Mouse (Mus musculus) CD4-positive, CD25-positive, alpha-beta regulatory T cell, adult 4 months (primary cell): ENCODE measurements around the gene Zfp62. TPM values are rescaled to one million over a fixed set of nuclear protein-coding genes. Genes with fewer than 3 reads are reported as not detected.

Source experiments
- ATAC-seq: one replicate; pipeline ENCODE4 v1.8.0; 2017
- polyA plus RNA-seq, 2 experiments: library from polyadenylated mRNA; unstranded; fragments of 100-300 nt; shearing (Covaris generic); gene quantifications; one replicate each; pipeline ENCODE4 v1.2.1; 2017

Gene Zfp62
- polyA plus RNA-seq, 2 experiments from 2014 or later, result 60.2 to 62.0 TPM

- ATAC-seq, result no peak
Measured at GRCm38 (mm10) chr11:49248974-49249700, 46.0 kb downstream of the Zfp62 start.

- ATAC-seq, result peak; percentile 56
Measured at GRCm38 (mm10) chr11:49249811-49250421, 46.8 kb downstream of the Zfp62 start.

- peak; percentile 16 for ATAC-seq
Measured at GRCm38 (mm10) chr11:49250422-49251379, 47.6 kb downstream of the Zfp62 start.

- ATAC-seq, result no peak
Measured at GRCm38 (mm10) chr11:49251380-49251761, 48.3 kb downstream of the Zfp62 start.

GRCm38 (mm10) chr11:49252048-49252447 lies 49.0 kb downstream of the Zfp62 start:
- no peak for ATAC-seq

- no peak for ATAC-seq
Measured at GRCm38 (mm10) chr11:49253035-49253434, 49.9 kb downstream of the Zfp62 start.

- ATAC-seq, result no peak
Measured at GRCm38 (mm10) chr11:49259296-49259695, 56.2 kb downstream of the Zfp62 start.

GRCm38 (mm10) chr11:49259829-49260228 lies 56.7 kb downstream of the Zfp62 start:
- ATAC-seq, result no peak

GRCm38 (mm10) chr11:49260598-49261312 lies 57.7 kb downstream of the Zfp62 start:
- ATAC-seq, result no peak

- ATAC-seq, result no peak
Measured at GRCm38 (mm10) chr11:49261313-49261855, 58.3 kb downstream of the Zfp62 start.

GRCm38 (mm10) chr11:49262286-49262685 lies 59.2 kb downstream of the Zfp62 start:
- ATAC-seq, result no peak

GRCm38 (mm10) chr11:49263149-49263548 lies 60.1 kb downstream of the Zfp62 start:
- ATAC-seq, result no peak

GRCm38 (mm10) chr11:49264081-49264480 lies 61.0 kb downstream of the Zfp62 start:
- no peak for ATAC-seq

GRCm38 (mm10) chr11:49264622-49265021 lies 61.5 kb downstream of the Zfp62 start:
- peak; percentile 63 for ATAC-seq

GRCm38 (mm10) chr11:49265101-49265500 lies 62.0 kb downstream of the Zfp62 start:
- ATAC-seq, result no peak

GRCm38 (mm10) chr11:49266671-49267070 lies 63.6 kb downstream of the Zfp62 start:
- no peak for ATAC-seq

GRCm38 (mm10) chr11:49267316-49267715 lies 64.2 kb downstream of the Zfp62 start:
- no peak for ATAC-seq

GRCm38 (mm10) chr11:49267970-49268579 lies 65.0 kb downstream of the Zfp62 start:
- ATAC-seq, result no peak
